Mouse (Mus musculus): ENCODE results near the gene 2810408A11Rik. TPM values are rescaled to one million over a fixed set of nuclear protein-coding genes. Genes with fewer than 3 reads are reported as not detected.

2810408A11Rik gene
- polyA plus RNA-seq, 1 experiment: 8.5 TPM

- TF ChIP-seq POLR2A (IDR thresholded peaks at IDR 0.05; ENCODE audit: borderline replicate concordance, extremely low read depth, insufficient read depth, insufficient read length, poor library complexity, severe bottlenecking) (no peak), CTCF (IDR thresholded peaks at IDR 0.05; ENCODE audit: borderline replicate concordance, extremely low read depth, insufficient read depth, insufficient read length) (no peak)
- DNase-seq (ENCODE audit: low read depth): no peak
These were observed 16.5 kb downstream of the 2810408A11Rik start for GRCm38 (mm10) chr11:69884240-69884639.

GRCm38 (mm10) chr11:69883527-69884151 is 17.1 kb downstream of the 2810408A11Rik start:
- no peak for DNase-seq (ENCODE audit: low read depth)
- no peak for TF ChIP-seq CTCF (IDR thresholded peaks at IDR 0.05; ENCODE audit: borderline replicate concordance, extremely low read depth, insufficient read depth, insufficient read length)

DNA sequence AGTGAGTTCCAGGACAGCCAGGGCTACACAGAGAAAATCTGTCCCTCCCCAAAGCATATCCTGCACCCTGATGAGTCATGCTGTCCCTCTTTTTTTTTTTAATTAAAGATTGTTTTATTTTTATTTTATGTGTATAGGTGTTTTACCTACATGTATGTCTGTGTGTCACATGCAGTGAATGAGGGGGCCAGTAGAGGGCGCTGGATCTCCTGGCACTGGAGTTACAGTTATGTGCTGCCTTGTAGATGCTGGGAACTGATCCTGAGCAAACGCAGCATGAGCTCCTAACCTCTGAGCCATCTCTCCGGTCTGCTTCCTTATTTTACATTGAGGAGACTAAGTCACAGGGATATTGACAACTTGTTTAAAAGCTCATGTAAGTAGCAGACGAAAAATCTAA is 17.7 kb downstream of the 2810408A11Rik start:
- DNase-seq (ENCODE audit: low read depth): no peak
- TF ChIP-seq CTCF (IDR thresholded peaks at IDR 0.05; ENCODE audit: borderline replicate concordance, extremely low read depth, insufficient read depth, insufficient read length) (peak; percentile 46), POLR2A (IDR thresholded peaks at IDR 0.05; ENCODE audit: borderline replicate concordance, extremely low read depth, insufficient read depth, insufficient read length, poor library complexity, severe bottlenecking) (no peak)

- no peak for DNase-seq (ENCODE audit: low read depth)
- TF ChIP-seq POLR2A (IDR thresholded peaks at IDR 0.05; ENCODE audit: borderline replicate concordance, extremely low read depth, insufficient read depth, insufficient read length, poor library complexity, severe bottlenecking): no peak
These were observed 18.8 kb downstream of the 2810408A11Rik start for GRCm38 (mm10) chr11:69881787-69882670.

GRCm38 (mm10) chr11:69880853-69881603 is 19.8 kb downstream of the 2810408A11Rik start, which contains the start of gene Kctd11:
Gene Kctd11, minus strand, starts transcription at chr11:69881406.
- peak; percentile 72 for DNase-seq (ENCODE audit: low read depth)
- TF ChIP-seq CTCF (IDR thresholded peaks at IDR 0.05; ENCODE audit: borderline replicate concordance, extremely low read depth, insufficient read depth, insufficient read length): no peak
- no peak for TF ChIP-seq POLR2A (IDR thresholded peaks at IDR 0.05; ENCODE audit: borderline replicate concordance, extremely low read depth, insufficient read depth, insufficient read length, poor library complexity, severe bottlenecking)

DNA sequence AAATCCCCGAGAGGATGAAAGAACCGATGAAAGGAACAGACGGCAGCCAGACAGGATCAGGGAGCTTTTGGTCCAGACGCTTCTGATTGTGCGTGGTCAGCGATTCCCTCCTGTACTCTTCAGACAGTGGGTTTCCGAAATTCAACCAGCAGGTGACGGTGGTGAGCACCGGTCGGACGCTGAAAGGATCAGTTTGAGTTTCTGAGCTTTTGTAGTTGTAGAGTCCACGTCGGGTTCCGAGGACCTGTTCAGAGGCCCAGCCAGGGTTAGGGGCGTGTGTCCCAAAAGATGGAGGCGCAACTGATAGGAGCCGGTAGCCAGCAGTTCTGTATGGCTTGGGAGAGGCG is 20.3 kb downstream of the 2810408A11Rik start:
- DNase-seq (ENCODE audit: low read depth): peak; percentile 73
- TF ChIP-seq CTCF (IDR thresholded peaks at IDR 0.05; ENCODE audit: borderline replicate concordance, extremely low read depth, insufficient read depth, insufficient read length) (peak; percentile 84), POLR2A (IDR thresholded peaks at IDR 0.05; ENCODE audit: borderline replicate concordance, extremely low read depth, insufficient read depth, insufficient read length, poor library complexity, severe bottlenecking) (no peak)

GRCm38 (mm10) chr11:69879711-69880110 is 21.1 kb downstream of the 2810408A11Rik start:
- no peak for DNase-seq (ENCODE audit: low read depth)
- TF ChIP-seq CTCF (IDR thresholded peaks at IDR 0.05; ENCODE audit: borderline replicate concordance, extremely low read depth, insufficient read depth, insufficient read length) (no peak), POLR2A (IDR thresholded peaks at IDR 0.05; ENCODE audit: borderline replicate concordance, extremely low read depth, insufficient read depth, insufficient read length, poor library complexity, severe bottlenecking) (no peak)

DNA sequence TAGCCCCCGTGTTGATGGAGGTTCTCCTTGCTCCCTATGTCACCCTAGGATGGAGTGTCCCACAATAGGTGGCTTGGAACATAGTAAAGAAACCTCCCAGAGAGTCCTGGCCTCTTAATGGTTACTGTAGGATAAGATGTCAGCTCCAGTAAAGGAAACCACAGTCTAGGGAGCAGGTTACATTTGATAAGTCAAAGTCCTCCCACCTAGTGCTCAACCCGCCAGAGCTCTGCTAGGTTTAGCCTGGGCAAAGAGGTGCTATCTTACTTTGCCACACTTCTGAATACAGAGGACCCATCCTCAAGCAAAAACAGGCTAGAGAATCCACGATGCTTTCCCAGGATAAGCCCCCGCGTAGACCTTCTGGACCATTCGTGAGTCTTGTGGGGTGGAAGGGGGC is 21.8 kb downstream of the 2810408A11Rik start:
- no peak for DNase-seq (ENCODE audit: low read depth)
- TF ChIP-seq POLR2A (IDR thresholded peaks at IDR 0.05; ENCODE audit: borderline replicate concordance, extremely low read depth, insufficient read depth, insufficient read length, poor library complexity, severe bottlenecking) (no peak), CTCF (IDR thresholded peaks at IDR 0.05; ENCODE audit: borderline replicate concordance, extremely low read depth, insufficient read depth, insufficient read length) (no peak)

- TF ChIP-seq POLR2A (IDR thresholded peaks at IDR 0.05; ENCODE audit: borderline replicate concordance, extremely low read depth, insufficient read depth, insufficient read length, poor library complexity, severe bottlenecking) (no peak), CTCF (IDR thresholded peaks at IDR 0.05; ENCODE audit: borderline replicate concordance, extremely low read depth, insufficient read depth, insufficient read length) (no peak)
- DNase-seq (ENCODE audit: low read depth): peak; percentile 38
These were observed 22.4 kb downstream of the 2810408A11Rik start for GRCm38 (mm10) chr11:69878399-69878798.

GRCm38 (mm10) chr11:69877878-69878277 is 22.9 kb downstream of the 2810408A11Rik start, which contains the start of gene Tmem95:
Gene Tmem95, minus strand, starts transcription at chr11:69878018.
- no peak for DNase-seq (ENCODE audit: low read depth)
- TF ChIP-seq POLR2A (IDR thresholded peaks at IDR 0.05; ENCODE audit: borderline replicate concordance, extremely low read depth, insufficient read depth, insufficient read length, poor library complexity, severe bottlenecking) (no peak), CTCF (IDR thresholded peaks at IDR 0.05; ENCODE audit: borderline replicate concordance, extremely low read depth, insufficient read depth, insufficient read length) (no peak)

GRCm38 (mm10) chr11:69876867-69877266 is 23.9 kb downstream of the 2810408A11Rik start:
- no peak for TF ChIP-seq POLR2A (IDR thresholded peaks at IDR 0.05; ENCODE audit: borderline replicate concordance, extremely low read depth, insufficient read depth, insufficient read length, poor library complexity, severe bottlenecking)
- TF ChIP-seq CTCF (IDR thresholded peaks at IDR 0.05; ENCODE audit: borderline replicate concordance, extremely low read depth, insufficient read depth, insufficient read length): peak; percentile 86
- peak; percentile 87 for DNase-seq (ENCODE audit: low read depth)
